Mouse (Mus musculus) liver, adult 2 months (tissue): ENCODE data around the gene Dcaf11. TPM values are rescaled to one million over a fixed set of nuclear protein-coding genes. Genes with fewer than 3 reads are reported as not detected.

Experiments used
- DNase-seq: peaks from one replicate; pipeline ENCODE4 v3.0.0-alpha.2; 2011; ENCODE audit warnings: low read depth, low spot score; ENCODE audit errors: extremely low read depth
- H3K27ac ChIP-seq: fragments of 200-500 bp; replicated peaks from 2 replicates; pipeline ENCODE4 v1.5.1; 2012; ENCODE audit warnings: low read depth, mild to moderate bottlenecking, control low read depth, inconsistent platforms, low read length; ENCODE audit not compliant: insufficient read depth
- H3K27me3 ChIP-seq: fragments of 200-500 bp; 2 replicates; pipeline ENCODE4 v1.6.1; 2012; ENCODE audit warnings: mild to moderate bottlenecking, moderate library complexity, low read length, inconsistent platforms; ENCODE audit not compliant: control insufficient read depth, insufficient read depth
- H3K36me3 ChIP-seq: fragments of 200-500 bp; 2 replicates; pipeline ENCODE4 v1.6.1; 2012; ENCODE audit warnings: low read length, inconsistent platforms; ENCODE audit not compliant: control insufficient read depth, insufficient read depth
- H3K4me1 ChIP-seq: fragments of 200-500 bp; 2 replicates; pipeline ENCODE4 v1.6.1; 2011; ENCODE audit warnings: low read length; ENCODE audit not compliant: control insufficient read depth, insufficient read depth
- H3K4me3 ChIP-seq: fragments of 200-500 bp; 2 replicates; pipeline ENCODE4 v1.5.1; 2011; ENCODE audit warnings: low read depth, mild to moderate bottlenecking, control low read depth, low read length, moderate library complexity; ENCODE audit not compliant: insufficient read depth
- H3K79me2 ChIP-seq: fragments of 200-500 bp; 2 replicates; pipeline ENCODE4 v1.6.1; 2012; ENCODE audit warnings: inconsistent platforms, mild to moderate bottlenecking, low read length, moderate library complexity; ENCODE audit not compliant: control insufficient read depth, insufficient read depth
- H3K9ac ChIP-seq: fragments of 200-500 bp; 2 replicates; pipeline ENCODE4 v1.6.1; 2012; ENCODE audit warnings: low read depth, mild to moderate bottlenecking, control low read depth, inconsistent platforms, low read length
- CTCF ChIP-seq: fragments of 200-500 bp; IDR thresholded peaks from 2 replicates; pipeline ENCODE4 v1.5.1; 2011; ENCODE audit warnings: low read depth, low read length, control low read depth
- POLR2A ChIP-seq: fragments of 200-500 bp; IDR thresholded peaks from 2 replicates; pipeline ENCODE4 v1.6.1; 2011; ENCODE audit warnings: low read length, control low read depth; ENCODE audit not compliant: insufficient read depth; ENCODE audit errors: extremely low read depth
- WGBS: fragments of 180-500 bp; shearing (Covaris S2); methylation state at CpG from one replicate; pipeline ENCODE4 v1.1.7; 2018; 5-methylcytosine and 5-hydroxymethylcytosine counted together
- polyA plus RNA-seq: library from polyadenylated mRNA; depleted of rRNA; stranded (reverse); fragments of >200 nt; gene quantifications from 2 replicates; pipeline ENCODE4 v1.2.3, GENCODE M21; 2012
- total RNA-seq: library from RNA; depleted of rRNA; stranded (reverse); fragments of >200 nt; gene quantifications from 2 replicates; pipeline ENCODE4 v1.2.3, GENCODE M21; 2014

The Dcaf11 gene
- total and polyA plus RNA-seq, 2 experiments = 263 to 305 TPM

- H3K79me2 ChIP-seq = peaks cover 22% of the 10 kb centered on the region; the same call in 1 of the 2 replicates
- H3K4me1 ChIP-seq = peaks cover 7% of the 10 kb centered on the region; the same call in 1 of the 2 replicates
- no peaks in the 10 kb centered on the region for H3K27me3 ChIP-seq
- 88% methylated on average over 13 of the region's 13 CpGs for WGBS
- H3K9ac ChIP-seq = no peak overlapping the region
- H3K27ac ChIP-seq = no peak overlapping the region
- TF ChIP-seq CTCF (no peak), POLR2A (no peak)
- peaks cover 30% of the 10 kb centered on the region for H3K36me3 ChIP-seq
- no peak overlapping the region for H3K4me3 ChIP-seq
- no peak for DNase-seq
Measured at GRCm38 (mm10) chr14:55596036-55596690, 36.4 kb downstream of the Dcaf11 start.

DNA sequence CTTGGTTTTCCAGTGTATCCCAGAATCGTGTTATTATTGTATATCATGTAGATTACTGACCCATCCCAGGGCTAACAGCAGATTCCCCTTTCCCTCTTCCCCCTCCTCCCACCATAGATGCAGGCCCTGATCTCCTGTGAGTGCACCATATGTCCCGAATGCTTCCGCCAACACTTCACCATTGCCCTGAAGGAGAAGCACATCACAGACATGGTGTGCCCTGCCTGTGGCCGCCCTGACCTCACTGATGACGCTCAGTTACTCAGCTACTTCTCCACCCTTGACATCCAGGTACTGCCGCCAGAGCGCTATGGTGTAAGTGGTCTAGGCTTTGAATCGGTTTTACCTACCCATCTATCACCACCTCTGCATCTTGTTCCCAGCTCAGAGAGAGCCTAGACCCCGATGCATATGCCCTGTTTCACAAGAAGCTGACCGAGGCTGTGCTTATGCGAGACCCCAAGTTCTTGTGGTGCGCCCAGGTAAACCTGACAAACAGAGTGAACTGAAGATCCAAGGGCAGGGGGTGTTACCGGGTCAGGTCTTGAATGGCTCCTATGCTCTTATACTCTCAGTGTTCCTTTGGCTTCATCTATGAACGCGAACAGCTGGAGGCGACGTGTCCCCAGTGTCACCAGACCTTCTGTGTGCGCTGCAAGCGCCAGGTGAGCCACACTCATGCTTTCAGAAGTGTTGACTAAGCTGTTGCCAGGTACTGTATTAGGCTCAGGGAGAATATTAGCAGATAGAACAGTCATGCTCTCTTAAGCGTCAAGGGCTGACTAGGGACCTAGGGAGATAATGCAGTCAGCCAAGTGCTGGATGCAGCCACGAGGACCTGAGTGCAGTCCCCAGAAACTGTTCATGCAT is 39.0 kb downstream of the Dcaf11 start:
- no peak overlapping the region for H3K9ac ChIP-seq
- peaks cover 14% of the 10 kb centered on the region; the same call in 1 of the 2 replicates for H3K79me2 ChIP-seq
- no peak overlapping the region for H3K4me3 ChIP-seq
- no peak for DNase-seq
- TF ChIP-seq CTCF (no peak), POLR2A (no peak)
- H3K27ac ChIP-seq = no peak overlapping the region
- peaks cover 34% of the 10 kb centered on the region for H3K36me3 ChIP-seq
- H3K4me1 ChIP-seq = peaks cover 12% of the 10 kb centered on the region; the same call in 1 of the 2 replicates
- WGBS = 95% methylated on average over 21 of the region's 21 CpGs
- H3K27me3 ChIP-seq = no peaks in the 10 kb centered on the region

DNA sequence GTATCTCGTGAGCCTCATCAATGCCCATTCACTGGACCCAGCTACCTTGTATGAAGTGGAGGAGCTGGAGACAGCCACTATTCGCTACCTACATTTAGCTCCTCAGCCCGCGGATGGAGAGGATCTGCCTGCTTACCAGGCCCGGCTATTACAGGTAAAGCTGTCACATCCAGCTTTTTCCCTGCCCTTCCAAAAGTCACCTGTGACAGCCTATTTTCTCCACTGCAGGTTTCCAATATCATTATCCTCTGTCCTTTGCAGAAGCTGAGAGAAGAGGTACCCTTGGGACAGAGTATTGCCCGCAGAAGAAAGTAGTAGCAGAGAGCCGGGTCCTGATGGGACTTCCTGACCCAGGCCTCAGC is 43.4 kb downstream of the Dcaf11 start, which contains the start of gene Irf9:
TSS of gene Irf9 (plus strand) at position 301 of the 362 bp plus-strand sequence.
- 74% methylated on average over 7 of the region's 7 CpGs for WGBS
- H3K4me1 ChIP-seq = peaks cover 22% of the 10 kb centered on the region

DNA sequence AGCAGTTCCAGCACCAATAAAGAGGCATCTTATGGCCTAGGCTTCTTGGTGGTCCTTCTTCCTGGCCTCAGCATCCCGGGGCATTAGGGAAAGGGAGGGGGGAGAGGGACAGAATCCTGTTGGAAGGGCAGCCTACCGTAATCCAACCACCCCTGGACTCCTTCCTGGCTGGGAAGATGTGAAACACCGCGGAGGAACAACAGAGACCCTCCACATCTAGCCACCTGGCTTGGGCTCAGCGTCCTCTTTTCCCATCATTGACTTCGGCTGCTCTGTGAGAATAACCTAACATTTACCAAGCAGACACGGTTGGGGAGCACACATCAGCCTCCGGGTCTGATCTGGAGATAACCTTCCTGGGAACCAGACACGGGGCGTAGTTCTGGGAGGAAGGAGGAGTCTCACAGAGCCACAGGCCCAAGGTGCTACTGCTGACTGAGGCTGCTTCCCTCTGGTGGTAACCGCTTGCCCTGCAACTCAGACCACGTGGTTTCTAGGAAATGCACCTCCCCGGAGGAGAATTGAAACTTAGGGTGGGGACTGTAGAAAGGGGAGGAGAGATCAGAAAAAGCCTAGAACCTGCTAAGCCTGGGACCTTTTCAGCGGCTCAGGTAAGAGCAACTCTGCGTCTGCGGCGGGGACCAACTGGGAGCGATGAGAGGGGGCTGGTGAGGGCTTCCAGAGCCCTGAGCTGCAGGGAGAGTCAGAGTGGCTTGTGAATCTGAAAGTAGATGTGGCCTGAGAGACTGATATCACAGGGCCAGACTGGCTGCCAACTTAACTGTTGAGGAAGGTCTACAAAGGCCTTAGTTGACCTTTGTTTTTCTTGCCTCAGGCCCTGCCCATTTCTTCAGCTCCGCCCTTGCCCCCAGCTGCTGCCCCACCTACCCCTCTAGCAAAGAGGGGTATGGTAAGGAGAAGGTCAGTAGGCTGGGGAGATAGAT is 44.1 kb downstream of the Dcaf11 start:
- H3K9ac ChIP-seq = peak overlapping the region; percentile 83
- TF ChIP-seq POLR2A (peak; percentile 24), CTCF (peak; percentile 94)
- peaks cover 22% of the 10 kb centered on the region for H3K4me1 ChIP-seq
- no peaks in the 10 kb centered on the region for H3K27me3 ChIP-seq
- peaks cover 2% of the 10 kb centered on the region; the same call in 1 of the 2 replicates for H3K79me2 ChIP-seq
- H3K4me3 ChIP-seq = peak overlapping the region; percentile 75
- H3K36me3 ChIP-seq = peaks cover 39% of the 10 kb centered on the region
- DNase-seq = peak; percentile 96
- H3K27ac ChIP-seq = peak overlapping the region; percentile 96
- 4% methylated on average over 19 of the region's 19 CpGs for WGBS

More for the DNA sequence above, 43.4 kb downstream of the Dcaf11 start, which contains the start of gene Irf9:
- peak within 1 kb of the TSS; percentile 75 for H3K4me3 ChIP-seq
- H3K27ac ChIP-seq = peak within 1 kb of the TSS; percentile 96
- peaks cover 2% of the 10 kb centered on the region; the same call in 1 of the 2 replicates for H3K79me2 ChIP-seq
- peak within 1 kb of the TSS; percentile 83 for H3K9ac ChIP-seq
- H3K27me3 ChIP-seq = no peaks in the 10 kb centered on the region
- DNase-seq = no peak
- no peak for TF ChIP-seq CTCF
- H3K36me3 ChIP-seq = peaks cover 38% of the 10 kb centered on the region

GRCm38 (mm10) chr14:55604823-55605222 is 45.0 kb downstream of the Dcaf11 start:
- Histone ChIP-seq H3K27me3 (no peaks in the 10 kb centered on the region), H3K9ac (peak overlapping the region; percentile 55), H3K4me3 (peak overlapping the region; percentile 75), H3K79me2 (peaks cover 2% of the 10 kb centered on the region; the same call in 1 of the 2 replicates), H3K27ac (peak overlapping the region; percentile 96), H3K4me1 (peaks cover 22% of the 10 kb centered on the region), H3K36me3 (peaks cover 45% of the 10 kb centered on the region)
- TF ChIP-seq CTCF (no peak), POLR2A (no peak)
- 81% methylated on average over 11 of the region's 11 CpGs for WGBS
- DNase-seq = no peak
